Mouse (Mus musculus) brain, embryonic 14.5 days (tissue): ENCODE measurements around the gene Zfp663.

Source experiments
- CTCF ChIP-seq: fragments of 200-500 bp; IDR thresholded peaks from 2 replicates; pipeline ENCODE4 v1.5.1; 2012; ENCODE audit warnings: inconsistent platforms, mild to moderate bottlenecking, moderate library complexity, borderline replicate concordance; ENCODE audit not compliant: insufficient read depth, insufficient read length; ENCODE audit errors: extremely low read depth
- POLR2A ChIP-seq: fragments of 200-500 bp; IDR thresholded peaks from 2 replicates; pipeline ENCODE4 v1.6.1; 2012; ENCODE audit warnings: mild to moderate bottlenecking, inconsistent platforms, borderline replicate concordance; ENCODE audit not compliant: poor library complexity, insufficient read depth, insufficient read length, severe bottlenecking; ENCODE audit errors: extremely low read depth

GRCm38 (mm10) chr2:165301409-165301808, 67.1 kb downstream of the Zfp663 start:
- TF ChIP-seq CTCF: no peak
- TF ChIP-seq POLR2A: no peak
